Mouse (Mus musculus): Measurements from ENCODE around the gene Caps2. TPM values are rescaled to one million over a fixed set of nuclear protein-coding genes. Genes with fewer than 3 reads are reported as not detected.

Gene Caps2
- total RNA-seq (2023), result not detected

GRCm38 (mm10) chr10:112163168-112163766 lies at the start of gene Caps2:
Gene Caps2, plus strand, starts transcription at chr10:112163621.

GRCm38 (mm10) chr10:112159882-112160560 lies 3.4 kb upstream of the Caps2 start, which contains the start of gene Glipr1l3:
Gene Glipr1l3, minus strand, starts transcription at chr10:112160327.

Other genes with a start within 250 kb of the Caps2 start
- 10 to 100 TPM; 52.4 to 55.3 TPM for gene Krr1, start 191.0 kb upstream of the Caps2 start, total RNA-seq (2023)
- 10 to 100 TPM; 33.7 to 38.4 TPM for gene Glipr1, start 161.0 kb upstream of the Caps2 start, total RNA-seq (2023)
- not detected for gene Glipr1l1, start 103.4 kb upstream of the Caps2 start, total RNA-seq (2023)
- not detected for gene Glipr1l2, start 80.3 kb upstream of the Caps2 start, total RNA-seq (2023)
- not detected for gene Glipr1l3, start 3.3 kb upstream of the Caps2 start, total RNA-seq (2023)
- not detected for gene Kcnc2, start 107.5 kb downstream of the Caps2 start, total RNA-seq (2023)